Mouse (Mus musculus) cerebral cortex, adult 2 months (tissue): ENCODE results near the gene Gm39566.

Experiments used
- WGBS: fragments of 180-500 bp; shearing (Covaris S2); methylation state at CpG from one replicate; pipeline ENCODE4 v1.1.7; 2018; 5-methylcytosine and 5-hydroxymethylcytosine counted together

The Gm39566 gene

GRCm38 (mm10) chr11:69815155-69815554, at the start of gene Gm39566:
Gm39566 (minus strand) TSS chr11:69815298.
- WGBS: 68% methylated on average over 10 of the region's 10 CpGs

GRCm38 (mm10) chr11:69864138-69864860, 49.2 kb upstream of the Gm39566 start:
- WGBS: 48% methylated on average over 8 of the region's 8 CpGs

- WGBS: 90% methylated on average over 3 of the region's 3 CpGs
Measured at GRCm38 (mm10) chr11:69863729-69864128, 48.6 kb upstream of the Gm39566 start.

GRCm38 (mm10) chr11:69858113-69858998, 43.3 kb upstream of the Gm39566 start, which contains the start of gene Tnk1:
Tnk1 (minus strand) TSS chr11:69858730.
- WGBS: 53% methylated on average over 29 of the region's 30 CpGs

- WGBS: 32% methylated on average over 16 of the region's 16 CpGs
Measured at GRCm38 (mm10) chr11:69855347-69855746, 40.2 kb upstream of the Gm39566 start.

- WGBS: 67% methylated on average over 10 of the region's 10 CpGs
Measured at GRCm38 (mm10) chr11:69854680-69855079, 39.6 kb upstream of the Gm39566 start.

- 72% methylated on average over 7 of the region's 7 CpGs for WGBS
Measured at GRCm38 (mm10) chr11:69853994-69854393, 38.9 kb upstream of the Gm39566 start.

- 68% methylated on average over 8 of the region's 8 CpGs for WGBS
Measured at GRCm38 (mm10) chr11:69850754-69851153, 35.7 kb upstream of the Gm39566 start.

- WGBS: 89% methylated on average over 15 of the region's 15 CpGs
Measured at GRCm38 (mm10) chr11:69849884-69850283, 34.8 kb upstream of the Gm39566 start.

GRCm38 (mm10) chr11:69849128-69849527, 34.0 kb upstream of the Gm39566 start:
- WGBS: 74% methylated on average over 9 of the region's 9 CpGs

GRCm38 (mm10) chr11:69848021-69848420, 32.9 kb upstream of the Gm39566 start:
- WGBS: 93% methylated on average over 6 of the region's 6 CpGs

GRCm38 (mm10) chr11:69846738-69847688, 31.9 kb upstream of the Gm39566 start:
- 17% methylated on average over 37 of the region's 37 CpGs for WGBS

- WGBS: under 1% methylated on average over 38 of the region's 38 CpGs
Measured at GRCm38 (mm10) chr11:69846198-69846680, 31.1 kb upstream of the Gm39566 start, which contains the start of gene Plscr3. Plscr3 (plus strand) TSS chr11:69846376.

GRCm38 (mm10) chr11:69838714-69839104, 23.6 kb upstream of the Gm39566 start:
- 0% methylated on average over 7 of the region's 7 CpGs for WGBS

GRCm38 (mm10) chr11:69837952-69838713, 23.0 kb upstream of the Gm39566 start, which contains the start of gene Tmem256:
Tmem256 (plus strand) TSS chr11:69838514.
- WGBS: under 1% methylated on average over 34 of the region's 34 CpGs

GRCm38 (mm10) chr11:69837604-69837951, 22.5 kb upstream of the Gm39566 start, which contains the start of gene Nlgn2:
Nlgn2 (minus strand) TSS chr11:69837784.
- under 1% methylated on average over 32 of the region's 32 CpGs for WGBS

GRCm38 (mm10) chr11:69836703-69837576, 21.8 kb upstream of the Gm39566 start:
- 1% methylated on average over 52 of the region's 52 CpGs for WGBS

GRCm38 (mm10) chr11:69835966-69836335, 20.9 kb upstream of the Gm39566 start:
- WGBS: 13% methylated on average over 4 of the region's 4 CpGs

GRCm38 (mm10) chr11:69835326-69835965, 20.3 kb upstream of the Gm39566 start:
- WGBS: 19% methylated on average over 9 of the region's 9 CpGs
